Mouse (Mus musculus) ES-Bruce4 (cell line): ENCODE measurements around the gene Pomp. TPM values are rescaled to one million over a fixed set of nuclear protein-coding genes. Genes with fewer than 3 reads are reported as not detected.

Experiments
- H3K27ac ChIP-seq: 2 replicates; pipeline ENCODE4 v1.5.1; 2012; ENCODE audit warnings: low read length, inconsistent platforms; ENCODE audit not compliant: insufficient read depth
- H3K27me3 ChIP-seq: 2 replicates; pipeline ENCODE4 v1.6.1; 2012; ENCODE audit warnings: mild to moderate bottlenecking, low read length, inconsistent platforms; ENCODE audit not compliant: control insufficient read depth, poor library complexity, insufficient read depth, severe bottlenecking
- H3K36me3 ChIP-seq: 2 replicates; pipeline ENCODE4 v1.6.1; 2012; ENCODE audit warnings: inconsistent platforms, mild to moderate bottlenecking, low read length, moderate library complexity; ENCODE audit not compliant: control insufficient read depth, poor library complexity, insufficient read depth, severe bottlenecking
- H3K4me1 ChIP-seq: one replicate; pipeline ENCODE4 v1.8.1; 2011; ENCODE audit warnings: low read length; ENCODE audit not compliant: control insufficient read depth, insufficient read depth
- H3K4me3 ChIP-seq: 2 replicates; pipeline ENCODE4 v1.5.1; 2011; ENCODE audit warnings: low read depth, mild to moderate bottlenecking, low read length
- H3K9ac ChIP-seq: 2 replicates; pipeline ENCODE4 v1.6.1; 2012; ENCODE audit warnings: low read depth, mild to moderate bottlenecking, inconsistent platforms; ENCODE audit not compliant: poor library complexity, severe bottlenecking
- H3K9me3 ChIP-seq: replicated peaks from 2 replicates; pipeline ENCODE4 v1.6.1; 2012; ENCODE audit warnings: mild to moderate bottlenecking, low read length, inconsistent platforms; ENCODE audit not compliant: control insufficient read depth, poor library complexity, insufficient read depth, severe bottlenecking
- CTCF ChIP-seq: IDR thresholded peaks from one replicate; pipeline ENCODE4 v1.8.1; 2011; ENCODE audit warnings: low read depth, low read length
- EP300 ChIP-seq: IDR thresholded peaks from 2 replicates; pipeline ENCODE4 v1.6.1; 2011; ENCODE audit warnings: low read depth, low read length; ENCODE audit not compliant: insufficient read depth
- POLR2A ChIP-seq: IDR thresholded peaks from one replicate; pipeline ENCODE4 v1.8.1; 2011; ENCODE audit warnings: low read length; ENCODE audit not compliant: insufficient read depth
- polyA plus RNA-seq: library from polyadenylated mRNA; stranded (reverse); fragments of >200 nt; gene quantifications from 2 replicates; pipeline ENCODE4 v1.2.4, GENCODE M21; 2011; ENCODE audit warnings: low read depth; ENCODE audit not compliant: missing spikeins, insufficient read depth, insufficient read length

Pomp gene
- polyA plus RNA-seq, 1 experiment = 249 TPM

DNA sequence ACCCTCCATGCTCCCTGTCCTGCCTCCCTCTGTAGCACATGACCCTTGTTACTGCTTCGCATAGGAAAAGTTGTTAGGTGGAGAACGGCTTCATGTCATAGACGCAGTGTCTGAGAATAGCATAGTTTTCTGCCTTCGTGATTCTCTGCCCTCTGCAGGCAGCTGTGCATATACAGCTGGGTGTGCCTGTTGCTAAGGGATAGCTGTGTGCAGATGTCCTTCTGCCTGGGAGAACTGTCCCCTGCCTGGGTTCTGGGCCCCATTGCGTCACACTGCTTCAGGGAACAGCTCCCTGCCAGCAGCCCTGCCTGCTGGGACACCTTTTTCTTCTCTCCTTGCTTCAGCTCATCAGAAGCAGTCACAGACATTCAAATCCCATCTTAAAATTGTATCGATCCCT, 9.3 kb downstream of the Pomp start:
- Histone ChIP-seq H3K9me3 (no peaks in the 10 kb centered on the region), H3K9ac (no peak overlapping the region), H3K4me3 (no peak overlapping the region), H3K27ac (peak overlapping the region; percentile 81), H3K4me1 (peaks cover 8% of the 10 kb centered on the region), H3K36me3 (peaks cover 27% of the 10 kb centered on the region), H3K27me3 (no peaks in the 10 kb centered on the region)
- TF ChIP-seq EP300 = no peak
- no peak for TF ChIP-seq CTCF
- no peak for TF ChIP-seq POLR2A

- no peak for TF ChIP-seq CTCF
- TF ChIP-seq EP300 = peak; percentile 53
- H3K27ac ChIP-seq = peak overlapping the region; percentile 81
- no peaks in the 10 kb centered on the region for H3K27me3 ChIP-seq
- no peak overlapping the region for H3K9ac ChIP-seq
- H3K36me3 ChIP-seq = peaks cover 24% of the 10 kb centered on the region
- peaks cover 8% of the 10 kb centered on the region for H3K4me1 ChIP-seq
- H3K9me3 ChIP-seq = no peaks in the 10 kb centered on the region
- H3K4me3 ChIP-seq = no peak overlapping the region
These were observed 10.0 kb downstream of the Pomp start for GRCm38 (mm10) chr5:147870296-147870695.

- TF ChIP-seq EP300 = no peak
- TF ChIP-seq POLR2A = no peak
- no peak for TF ChIP-seq CTCF
- H3K9ac ChIP-seq = no peak overlapping the region
- peaks cover 8% of the 10 kb centered on the region for H3K4me1 ChIP-seq
- no peak overlapping the region for H3K27ac ChIP-seq
- no peak overlapping the region for H3K4me3 ChIP-seq
- no peaks in the 10 kb centered on the region for H3K27me3 ChIP-seq
- no peaks in the 10 kb centered on the region for H3K9me3 ChIP-seq
- peaks cover 24% of the 10 kb centered on the region for H3K36me3 ChIP-seq
These were observed 11.0 kb downstream of the Pomp start for GRCm38 (mm10) chr5:147871091-147871820.

DNA sequence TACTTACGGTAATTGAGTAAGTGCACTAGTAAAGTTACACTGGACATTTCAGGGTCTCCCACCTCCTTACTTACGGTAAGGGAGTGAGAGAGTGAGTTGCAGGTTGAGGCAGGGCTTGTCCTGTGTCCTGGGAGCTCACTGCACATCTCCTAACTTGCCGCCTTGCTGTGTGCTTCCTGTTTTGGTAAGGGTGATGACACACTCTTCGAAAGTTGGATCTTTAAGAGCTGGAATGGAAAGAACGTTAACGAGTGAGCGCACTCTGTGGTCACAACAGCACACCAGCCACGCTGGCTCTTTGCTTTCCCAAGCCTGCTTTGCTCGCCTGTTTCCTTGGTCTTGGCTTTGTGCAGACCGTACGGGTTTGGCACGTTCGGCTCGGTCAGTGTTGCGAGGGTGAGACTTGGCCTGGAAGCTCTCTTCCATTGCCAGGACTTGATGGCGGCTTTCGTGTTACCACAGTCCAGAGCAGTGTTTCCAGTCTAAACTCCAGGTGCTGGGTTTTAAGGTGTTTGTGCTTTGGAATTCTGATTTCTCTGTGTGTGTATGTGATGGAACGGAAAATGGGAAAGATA, 14.3 kb downstream of the Pomp start:
- Histone ChIP-seq H3K4me1 (peaks cover 4% of the 10 kb centered on the region), H3K36me3 (peaks cover 20% of the 10 kb centered on the region), H3K9ac (no peak overlapping the region), H3K27ac (no peak overlapping the region), H3K27me3 (no peaks in the 10 kb centered on the region), H3K4me3 (no peak overlapping the region), H3K9me3 (no peaks in the 10 kb centered on the region)
- TF ChIP-seq EP300 = no peak
- TF ChIP-seq POLR2A = no peak
- no peak for TF ChIP-seq CTCF

DNA sequence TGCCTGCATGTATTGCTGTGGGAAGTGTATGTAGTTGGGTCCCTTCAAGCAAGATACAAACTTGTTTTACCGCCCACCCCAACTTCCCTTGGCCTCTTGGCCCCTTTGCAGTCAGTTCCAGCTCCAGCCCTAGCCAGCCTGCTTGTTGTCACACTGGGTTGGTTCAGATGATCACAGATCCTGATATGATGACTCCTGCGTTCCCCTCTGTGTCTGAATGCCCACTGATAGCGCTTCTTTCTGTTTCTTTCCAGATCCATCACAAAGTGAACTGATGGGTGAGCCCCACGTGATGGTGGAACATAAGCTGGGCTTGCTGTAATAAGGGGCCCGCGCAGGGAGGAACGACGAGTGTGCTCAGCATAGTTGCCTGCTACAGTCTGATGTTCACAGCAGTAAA, 14.9 kb downstream of the Pomp start:
- peaks cover 20% of the 10 kb centered on the region for H3K36me3 ChIP-seq

DNA sequence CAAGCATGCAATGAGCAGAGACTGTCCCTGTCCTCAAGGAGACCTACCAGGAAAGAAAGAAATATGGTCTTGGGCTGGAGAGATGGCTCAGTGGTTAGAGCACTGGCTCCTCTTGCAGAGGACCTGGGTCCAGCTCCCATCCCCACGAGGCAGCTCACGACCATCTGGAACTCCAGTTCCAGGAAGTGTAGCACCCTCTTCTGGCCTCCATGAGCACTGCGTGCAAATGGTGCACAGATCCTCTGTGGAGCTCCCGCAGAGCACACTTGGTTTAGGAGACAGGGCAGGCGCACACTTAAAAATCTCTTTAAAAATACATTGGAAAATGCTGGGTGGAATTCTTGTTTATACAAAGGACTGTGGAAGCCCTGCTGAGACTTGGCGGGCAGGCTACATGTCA, 17.3 kb downstream of the Pomp start:
- H3K9me3 ChIP-seq = no peaks in the 10 kb centered on the region
- no peak overlapping the region for H3K9ac ChIP-seq
- TF ChIP-seq CTCF = peak; percentile 76
- no peak for TF ChIP-seq EP300
- H3K27ac ChIP-seq = no peak overlapping the region
- H3K4me1 ChIP-seq = peaks cover 2% of the 10 kb centered on the region
- peaks cover 10% of the 10 kb centered on the region for H3K36me3 ChIP-seq
- H3K27me3 ChIP-seq = no peaks in the 10 kb centered on the region
- H3K4me3 ChIP-seq = no peak overlapping the region

More for the DNA sequence above, 14.9 kb downstream of the Pomp start:
- TF ChIP-seq POLR2A = no peak
- no peak for TF ChIP-seq CTCF
- TF ChIP-seq EP300 = no peak
- H3K27me3 ChIP-seq = no peaks in the 10 kb centered on the region
- no peak overlapping the region for H3K4me3 ChIP-seq
- no peaks in the 10 kb centered on the region for H3K9me3 ChIP-seq
- H3K9ac ChIP-seq = no peak overlapping the region
- H3K4me1 ChIP-seq = peaks cover 4% of the 10 kb centered on the region
- no peak overlapping the region for H3K27ac ChIP-seq
